Mouse (Mus musculus) G1E-ER4 (cell line): Measurements from ENCODE around the gene Slc26a3. TPM values are rescaled to one million over a fixed set of nuclear protein-coding genes. Genes with fewer than 3 reads are reported as not detected.

ENCODE experiments used
- GATA1 ChIP-seq: IDR thresholded peaks from one replicate; pipeline ENCODE4 v1.8.0; 2012; ENCODE audit warnings: low read length, inconsistent platforms
- polyA plus RNA-seq: library from polyadenylated mRNA; stranded (reverse); fragments of >175 nt; gene quantifications from 2 replicates; pipeline ENCODE4 v1.2.3, GENCODE M21; 2012

Gene Slc26a3
- polyA plus RNA-seq, 1 experiment = not detected

GRCm38 (mm10) chr12:31498936-31499313 lies 108.3 kb downstream of the Slc26a3 start:
- TF ChIP-seq GATA1 = no peak

DNA sequence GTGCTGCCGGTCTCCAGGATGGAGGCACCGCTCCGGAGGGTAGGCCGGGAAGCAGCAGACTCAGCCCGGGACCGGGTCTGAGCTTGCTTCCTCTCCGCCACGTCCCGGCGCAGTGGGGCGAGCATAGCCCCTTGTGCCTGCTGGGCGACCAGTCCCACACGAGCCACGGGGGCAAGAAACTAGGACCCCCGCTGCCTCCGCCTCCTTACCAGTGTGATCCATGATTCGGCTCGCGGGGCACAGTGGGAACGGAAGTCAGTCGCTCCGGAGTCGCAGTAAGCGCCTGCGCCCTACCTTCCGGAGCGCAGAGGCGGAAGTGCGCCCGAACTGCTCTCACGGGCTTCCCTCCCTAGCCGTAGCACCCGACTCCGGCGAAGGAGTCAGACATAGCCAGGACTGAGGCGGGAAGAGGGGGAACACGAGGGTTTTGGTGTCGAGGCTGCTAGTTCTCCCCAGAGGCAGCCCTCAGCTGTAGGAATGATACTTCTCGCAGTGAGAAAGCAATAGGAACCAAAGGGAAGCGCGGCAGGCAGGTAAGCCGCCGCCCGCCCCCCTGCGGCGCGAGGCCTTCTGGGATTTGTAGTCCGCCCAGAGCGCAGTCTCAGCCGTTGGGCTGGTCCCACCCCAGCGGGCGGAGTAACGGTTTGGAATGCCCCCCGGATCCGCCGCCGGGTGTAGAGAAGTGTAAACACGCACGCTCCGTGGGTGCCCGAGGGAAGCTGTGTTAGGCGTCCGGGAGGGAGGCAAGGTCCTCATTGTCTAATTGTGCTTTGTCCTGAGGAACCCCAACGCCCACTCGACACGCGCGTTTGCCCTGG lies 108.9 kb downstream of the Slc26a3 start, which contains the start of gene Cbll1:
TSS of gene Cbll1 (minus strand) at position 303 of the 818 bp plus-strand sequence.
- TF ChIP-seq GATA1 = no peak

DNA sequence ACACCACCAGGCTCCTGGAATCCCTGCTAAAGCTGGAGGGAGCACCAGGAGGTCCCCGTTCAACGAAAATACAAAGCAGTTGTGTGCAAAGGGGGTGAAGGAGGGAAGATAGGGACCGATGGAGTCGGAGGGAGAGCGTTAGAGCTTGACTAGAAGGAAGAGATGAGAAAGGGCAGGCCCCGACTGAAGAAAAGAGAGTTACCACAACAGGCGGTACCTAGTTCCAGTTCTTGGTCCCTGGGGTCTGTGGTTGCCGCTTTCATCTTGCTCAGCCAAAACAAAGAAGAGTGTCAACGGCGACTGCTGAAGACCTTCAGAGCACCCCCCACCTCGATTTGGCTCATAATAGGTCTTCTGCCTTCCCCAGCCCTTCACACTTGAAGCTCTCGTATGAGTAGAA lies 109.5 kb downstream of the Slc26a3 start:
- no peak for TF ChIP-seq GATA1

DNA sequence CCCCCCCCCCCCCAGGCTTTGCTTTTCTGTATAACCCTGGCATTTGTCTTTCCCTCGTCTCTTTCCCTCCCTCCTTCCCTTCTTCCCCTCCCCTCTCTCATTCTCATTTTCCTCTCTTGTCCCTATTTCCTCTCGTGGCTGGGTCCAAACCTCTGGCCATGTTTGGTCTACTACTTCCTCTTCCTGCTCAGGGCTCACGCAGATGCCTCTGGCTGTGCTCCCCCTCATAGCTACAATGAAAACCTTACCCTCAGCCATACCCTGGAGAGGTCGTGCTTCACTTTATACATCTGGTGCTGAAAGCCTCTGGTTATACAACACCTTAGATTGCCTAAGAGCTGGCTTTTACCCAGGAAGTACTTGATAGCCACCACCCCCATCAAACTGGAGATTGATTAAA lies 110.6 kb downstream of the Slc26a3 start:
- no peak for TF ChIP-seq GATA1

DNA sequence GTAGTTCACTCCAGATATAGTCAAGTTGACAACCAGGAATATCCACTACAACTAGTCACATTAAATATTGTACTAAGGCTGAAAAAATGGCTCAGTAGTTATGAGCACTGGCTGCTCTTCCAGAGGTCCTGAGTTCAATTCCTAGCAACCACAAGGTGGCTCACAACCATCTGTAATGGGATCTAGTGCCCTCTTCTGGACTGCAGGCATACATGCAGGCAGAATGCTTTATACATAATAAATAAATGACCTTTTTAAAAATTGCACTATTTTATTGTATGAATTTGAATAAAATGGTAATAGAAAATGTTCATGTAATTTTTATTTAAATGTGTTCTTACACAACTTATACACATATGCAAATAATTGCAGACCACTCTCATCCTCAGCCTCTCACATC lies 112.5 kb downstream of the Slc26a3 start:
- TF ChIP-seq GATA1 = no peak

DNA sequence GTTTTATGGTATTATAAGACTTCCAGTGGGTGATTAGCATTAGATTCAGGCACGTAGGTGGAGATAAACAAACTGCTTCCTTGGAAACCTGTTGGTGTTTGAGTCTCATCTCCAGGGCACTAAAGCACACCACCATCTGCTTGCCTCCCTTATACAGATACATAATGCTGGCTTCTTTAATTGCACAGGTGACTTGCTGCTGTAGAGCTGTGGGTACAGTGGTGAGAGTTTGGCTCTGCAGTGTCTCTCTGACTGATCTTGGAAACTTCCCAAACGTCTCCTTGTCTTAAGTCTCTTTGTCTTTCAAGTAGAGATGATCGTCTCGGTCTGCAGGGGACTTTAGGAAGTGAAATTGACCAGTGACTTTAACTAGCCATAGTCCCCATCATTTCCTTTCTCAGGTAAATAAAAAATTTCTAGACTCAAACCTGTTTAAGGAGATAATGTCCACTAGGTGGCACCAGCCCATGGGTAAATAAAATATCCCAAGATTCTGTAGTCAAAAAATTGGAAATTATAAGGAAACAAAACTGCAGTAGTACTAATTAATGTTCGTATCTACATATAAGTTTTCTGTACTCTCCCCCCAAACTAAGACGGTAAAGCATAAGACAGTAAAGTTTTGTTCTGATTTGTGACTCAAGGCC lies 117.2 kb downstream of the Slc26a3 start:
- no peak for TF ChIP-seq GATA1

GRCm38 (mm10) chr12:31508496-31508895 lies 117.8 kb downstream of the Slc26a3 start:
- TF ChIP-seq GATA1 = no peak

- TF ChIP-seq GATA1 = no peak
These were observed 120.5 kb downstream of the Slc26a3 start for GRCm38 (mm10) chr12:31511218-31511617.

- TF ChIP-seq GATA1 = no peak
These were observed 122.2 kb downstream of the Slc26a3 start for GRCm38 (mm10) chr12:31512634-31513411.

DNA sequence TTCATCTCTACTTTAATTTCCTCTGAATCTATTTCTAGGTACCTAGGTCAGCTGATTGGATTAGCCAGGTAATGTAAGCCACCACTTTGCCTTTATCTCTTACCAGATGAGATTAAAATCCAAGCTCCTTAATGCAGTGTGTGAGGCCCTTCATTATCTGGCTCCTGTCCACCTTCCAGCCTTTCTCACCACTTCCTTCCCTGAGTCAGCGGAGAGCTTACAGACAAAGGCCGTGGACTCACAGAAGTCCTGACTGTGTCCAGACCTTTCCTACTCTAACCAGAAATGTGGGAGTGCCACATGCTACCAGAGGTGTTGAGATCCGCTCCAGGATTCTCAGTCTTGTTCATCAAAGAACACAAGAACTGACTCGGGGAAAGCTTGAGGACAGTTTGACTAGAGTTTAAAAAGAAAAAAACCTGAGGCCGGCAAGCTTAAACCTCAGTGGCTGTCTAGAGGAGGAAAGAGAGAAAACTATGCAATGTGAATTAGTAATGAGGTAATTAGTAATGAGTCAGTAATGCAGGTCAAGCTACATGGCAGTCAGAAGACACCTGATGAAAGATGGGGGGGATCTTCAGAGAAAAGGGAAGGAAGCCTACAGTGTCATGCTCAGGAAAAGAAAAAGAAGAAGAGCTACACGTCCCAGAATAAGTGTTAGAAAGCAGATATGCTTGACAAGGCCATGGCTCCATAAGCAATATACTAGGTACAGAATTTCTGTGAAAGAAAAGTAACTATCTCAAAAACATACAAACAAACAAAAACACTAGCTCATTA lies 123.2 kb downstream of the Slc26a3 start:
- no peak for TF ChIP-seq GATA1

- TF ChIP-seq GATA1 = no peak
These were observed 129.4 kb downstream of the Slc26a3 start for GRCm38 (mm10) chr12:31520119-31520518.

DNA sequence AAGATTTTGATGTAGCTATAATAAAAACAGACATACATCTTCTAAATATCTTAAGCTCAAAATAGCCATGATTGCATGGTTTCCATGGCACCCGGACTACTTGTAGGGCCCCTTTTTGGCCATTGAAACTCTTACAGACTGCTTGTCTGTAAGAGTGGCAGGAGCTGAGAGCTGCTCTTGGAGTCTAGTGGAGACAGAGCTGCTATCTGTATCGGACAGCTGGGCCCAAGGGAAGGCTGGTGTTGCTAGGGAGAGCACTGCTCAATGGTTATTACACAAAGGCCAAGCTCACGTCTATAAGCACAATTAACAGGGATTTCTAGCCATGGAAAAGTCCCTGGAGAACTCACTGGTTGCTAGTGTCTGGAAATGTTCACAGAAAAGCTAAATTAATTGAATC lies 130.7 kb downstream of the Slc26a3 start:
- no peak for TF ChIP-seq GATA1

Other genes with a start within 250 kb of the Slc26a3 start
- gene Gm6993, start 150.1 kb upstream of the Slc26a3 start, polyA plus RNA-seq = not detected in 2 replicates
- gene Lamb1, start 125.6 kb upstream of the Slc26a3 start, polyA plus RNA-seq = not detected in 2 replicates
- 8.4 and 11.4 TPM in 2 replicates for gene Dld, start 39.4 kb upstream of the Slc26a3 start, polyA plus RNA-seq
- 2.5 and 2.9 TPM in 2 replicates for gene Cbll1, start 108.7 kb downstream of the Slc26a3 start, polyA plus RNA-seq
- gene Slc26a4, start 169.1 kb downstream of the Slc26a3 start, polyA plus RNA-seq = not detected in 2 replicates
- gene Bcap29, start 243.8 kb downstream of the Slc26a3 start, polyA plus RNA-seq = 60.2 and 103 TPM in 2 replicates